Mouse (Mus musculus) adrenal gland, adult 18-20 months (tissue): Measurements from ENCODE around the gene Olfr821. TPM values are rescaled to one million over a fixed set of nuclear protein-coding genes. Genes with fewer than 3 reads are reported as not detected.
"Not testable (repeated sequence)": the region's sequence is repeated elsewhere in the genome, so short reads cannot be mapped to it uniquely, and the experiment has no call there.

Source experiments
- DNase-seq, 2 experiments: peaks; one replicate each; pipeline ENCODE4 v3.0.0; 2021 to 2022; ENCODE audit warnings: low spot score in 2 of 2
- long read RNA-seq, 2 experiments: library from polyadenylated mRNA; stranded (forward); transcript quantifications; one replicate each; pipeline ENCODE4 v2.0.0; 2021
- total RNA-seq, 2 experiments: library from RNA; stranded (reverse); gene quantifications; 1 replicate in 1 of 2; 2 replicates in 1 of 2; pipeline ENCODE4 v1.2.3; 2021

The Olfr821 gene
- not detected for total RNA-seq
- long read RNA-seq, experiment 1, result 0 reads
- long read RNA-seq, experiment 2, result 0 reads

- DNase-seq, result no peak
Observed at GRCm38 (mm10) chr10:130030048-130030447, at the start of gene Olfr821. Gene Olfr821 (plus strand): TSS chr10:130030348.

GRCm38 (mm10) chr10:129981867-129982266 is 48.3 kb upstream of the Olfr821 start:
- DNase-seq, result not testable (repeated sequence)

- not testable (repeated sequence) for DNase-seq
Observed at GRCm38 (mm10) chr10:129984962-129985361, 45.2 kb upstream of the Olfr821 start, which contains the start of gene Gm10310. Gene Gm10310 (minus strand): TSS chr10:129985062.

- not testable (repeated sequence) for DNase-seq
Observed at GRCm38 (mm10) chr10:130004104-130004503, 26.0 kb upstream of the Olfr821 start.

GRCm38 (mm10) chr10:130005366-130005765 is 24.8 kb upstream of the Olfr821 start:
- not testable (repeated sequence) for DNase-seq

GRCm38 (mm10) chr10:130012321-130012720 is 17.8 kb upstream of the Olfr821 start, which contains the start of gene Olfr820:
Gene Olfr820 (plus strand): TSS chr10:130012621.
- DNase-seq, result no peak

- no peak for DNase-seq
Observed at GRCm38 (mm10) chr10:130037096-130037495, 6.9 kb downstream of the Olfr821 start.

GRCm38 (mm10) chr10:130070910-130071309 is 40.8 kb downstream of the Olfr821 start, which contains the start of gene Olfr822:
Gene Olfr822 (plus strand): TSS chr10:130071210.
- DNase-seq, result no peak

Other genes starting within 250 kb of the Olfr821 start
- gene Olfr810, start 235.4 kb upstream of the Olfr821 start, total RNA-seq, result not detected
- gene Olfr811, start 226.0 kb upstream of the Olfr821 start, total RNA-seq, result not detected
- not detected for gene Olfr812, start 184.3 kb upstream of the Olfr821 start, total RNA-seq
- not detected for gene Olfr813, start 175.0 kb upstream of the Olfr821 start, total RNA-seq
- not detected for gene Olfr814, start 150.5 kb upstream of the Olfr821 start, total RNA-seq
- gene Olfr815, start 124.5 kb upstream of the Olfr821 start, total RNA-seq, result not detected
- not detected for gene Olfr816, start 114.8 kb upstream of the Olfr821 start, total RNA-seq
- gene Olfr818, start 81.2 kb upstream of the Olfr821 start, total RNA-seq, result not detected
- not detected for gene Olfr819, start 63.1 kb upstream of the Olfr821 start, total RNA-seq
- gene Olfr247, start 54.2 kb upstream of the Olfr821 start, total RNA-seq, result not detected
- gene Gm10310, start 45.3 kb upstream of the Olfr821 start, total RNA-seq, result not detected
- gene Olfr820, start 17.7 kb upstream of the Olfr821 start, total RNA-seq, result not detected
- not detected for gene Olfr822, start 40.9 kb downstream of the Olfr821 start, total RNA-seq
- not detected for gene Olfr823, start 85.0 kb downstream of the Olfr821 start, total RNA-seq
- not detected for gene Olfr824, start 99.7 kb downstream of the Olfr821 start, total RNA-seq
- gene Olfr825, start 136.4 kb downstream of the Olfr821 start, total RNA-seq, result not detected
- not detected for gene Olfr826, start 153.8 kb downstream of the Olfr821 start, total RNA-seq
- not detected for gene Olfr827, start 184.1 kb downstream of the Olfr821 start, total RNA-seq
- 1 to 10 TPM in 1 of 2 experiments, under 1 TPM in 1; 0.33 to 1.7 TPM for gene Neurod4, start 249.9 kb downstream of the Olfr821 start, total RNA-seq